Mouse (Mus musculus) liver, postnatal 0 days (tissue): ENCODE measurements at regions not wholly inside any gene's neighbourhood (a gene's known extent, or its start where the extent isn't known, plus 50 kb on each side); places are given as distances from the start of the nearest gene placed in this dataset.

Experiments
- CTCF ChIP-seq: sonication (generic); IDR thresholded peaks from 2 replicates; pipeline ENCODE4 v1.5.1; 2016; ENCODE audit warnings: antibody characterized with exemption, low read depth
- EP300 ChIP-seq: IDR thresholded peaks from 2 replicates; pipeline ENCODE4 v1.6.1; 2016; ENCODE audit warnings: antibody characterized with exemption, low read depth, mild to moderate bottlenecking

GRCm38 (mm10) chr17:49212918-49213317 lies 215.2 kb upstream of the Mocs1 start:
- TF ChIP-seq CTCF (no peak), EP300 (no peak)
